Mouse (Mus musculus) heart, adult 11 months (tissue): ENCODE measurements around the gene Enpp6.

Experiments used
- DNase-seq: peaks from one replicate; pipeline ENCODE4 v3.0.0; 2022

Enpp6 gene

DNA sequence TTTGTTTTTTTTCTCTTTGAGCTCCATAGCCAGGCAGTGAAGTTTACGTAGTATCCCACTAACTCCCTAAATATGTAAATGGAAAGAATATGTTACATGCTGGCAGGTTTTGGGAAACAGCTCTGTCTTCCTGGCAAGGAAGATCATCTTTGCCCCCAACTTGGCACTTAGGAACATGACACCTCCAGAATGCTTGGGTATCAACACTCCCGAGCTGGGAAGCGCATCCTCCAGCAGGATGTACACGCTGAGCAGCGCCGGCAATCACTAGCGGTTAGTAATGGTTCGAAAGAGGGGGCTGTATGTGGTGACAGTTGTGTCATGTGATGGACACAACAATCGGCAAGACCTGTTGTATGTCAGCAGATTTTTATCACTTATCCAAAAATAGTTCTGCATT is 80.4 kb downstream of the Enpp6 start:
- peak; percentile 27 for DNase-seq

DNA sequence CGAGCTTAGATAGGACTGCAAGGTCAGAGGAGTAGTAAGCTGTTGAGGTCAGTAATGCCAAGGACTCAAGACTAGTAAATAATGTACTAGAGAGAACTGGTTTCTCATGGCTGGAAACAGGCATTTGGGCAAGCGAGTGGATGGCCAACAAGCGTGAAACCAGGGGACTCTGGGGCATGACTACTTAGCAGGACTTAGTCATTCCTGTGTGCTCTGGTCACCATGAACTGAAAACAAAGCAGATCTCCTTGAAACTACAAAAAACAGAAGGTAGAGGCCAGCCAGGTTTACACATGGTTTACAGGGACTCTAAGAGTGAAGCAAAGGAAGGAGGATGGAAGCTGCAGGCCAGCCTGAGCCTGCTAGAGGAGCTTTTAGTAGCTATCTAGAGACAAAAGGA is 82.9 kb downstream of the Enpp6 start:
- DNase-seq, result no peak

DNA sequence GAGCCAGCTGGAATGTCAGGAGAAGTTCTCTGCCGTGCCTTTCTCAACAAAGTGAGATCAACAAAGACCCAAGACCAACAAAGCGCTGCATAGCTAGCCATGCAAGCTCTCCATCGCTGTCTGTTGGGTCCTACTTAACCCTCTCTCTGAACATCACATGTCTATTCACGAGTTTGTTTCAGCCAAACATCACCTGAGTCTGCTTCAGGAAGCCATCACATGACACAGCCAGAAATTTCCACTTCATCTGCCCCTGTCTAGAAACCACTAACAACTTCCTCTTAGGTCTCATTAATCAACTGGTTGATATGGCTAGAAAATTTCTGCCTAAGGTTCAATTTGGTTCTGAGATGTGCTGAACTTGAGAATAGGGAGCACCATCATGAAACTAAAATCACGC is 85.3 kb downstream of the Enpp6 start:
- no peak for DNase-seq

DNA sequence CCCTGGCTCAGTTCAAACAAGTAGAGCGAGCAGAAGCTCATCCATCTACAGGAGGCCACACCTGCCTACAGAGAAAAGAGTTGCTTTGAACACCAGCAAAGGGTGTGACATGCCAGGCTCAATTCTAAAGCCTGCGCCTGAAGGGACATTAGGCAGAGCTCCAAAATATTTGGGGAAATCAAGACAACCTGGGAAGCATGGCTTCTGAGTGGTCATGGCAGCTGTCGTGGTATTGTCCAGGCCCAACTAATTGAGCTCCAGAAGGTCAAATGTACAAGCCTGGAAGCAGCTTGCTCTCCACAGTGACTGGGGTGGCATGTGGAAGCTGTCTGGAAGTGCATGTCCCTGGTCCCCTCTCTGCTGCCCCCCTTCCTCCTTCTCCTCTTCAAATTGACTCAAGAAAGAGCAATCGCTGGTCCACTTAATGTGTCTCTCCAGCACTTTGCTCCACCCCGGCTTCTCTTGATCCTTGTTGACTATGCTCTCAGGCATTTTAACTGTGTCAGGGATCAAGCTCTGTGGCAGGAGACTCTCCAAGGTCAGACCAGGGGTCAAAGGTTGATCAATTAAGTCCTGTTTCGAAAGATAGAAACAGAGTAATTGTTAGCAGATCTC is 89.4 kb downstream of the Enpp6 start:
- peak; percentile 76 for DNase-seq

DNA sequence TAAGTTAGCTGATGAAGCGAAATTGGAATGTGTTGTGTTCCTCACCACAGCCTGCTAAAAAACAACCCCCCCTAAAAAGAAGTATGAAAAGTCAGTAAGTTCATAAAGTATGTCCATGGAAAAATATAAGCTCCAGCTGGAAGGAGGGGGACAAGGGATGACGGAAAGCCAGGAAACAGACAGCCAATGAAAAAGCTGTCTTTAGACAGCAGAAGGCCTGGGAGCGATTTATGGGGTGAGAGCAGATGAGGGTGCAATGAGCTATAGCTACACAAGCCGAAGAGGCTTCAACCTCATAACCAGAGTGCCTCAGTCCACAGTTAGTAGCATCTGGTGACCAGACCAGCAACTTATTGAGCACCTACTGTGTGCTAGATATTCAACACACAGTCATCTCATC is 93.3 kb downstream of the Enpp6 start:
- DNase-seq, result no peak

DNA sequence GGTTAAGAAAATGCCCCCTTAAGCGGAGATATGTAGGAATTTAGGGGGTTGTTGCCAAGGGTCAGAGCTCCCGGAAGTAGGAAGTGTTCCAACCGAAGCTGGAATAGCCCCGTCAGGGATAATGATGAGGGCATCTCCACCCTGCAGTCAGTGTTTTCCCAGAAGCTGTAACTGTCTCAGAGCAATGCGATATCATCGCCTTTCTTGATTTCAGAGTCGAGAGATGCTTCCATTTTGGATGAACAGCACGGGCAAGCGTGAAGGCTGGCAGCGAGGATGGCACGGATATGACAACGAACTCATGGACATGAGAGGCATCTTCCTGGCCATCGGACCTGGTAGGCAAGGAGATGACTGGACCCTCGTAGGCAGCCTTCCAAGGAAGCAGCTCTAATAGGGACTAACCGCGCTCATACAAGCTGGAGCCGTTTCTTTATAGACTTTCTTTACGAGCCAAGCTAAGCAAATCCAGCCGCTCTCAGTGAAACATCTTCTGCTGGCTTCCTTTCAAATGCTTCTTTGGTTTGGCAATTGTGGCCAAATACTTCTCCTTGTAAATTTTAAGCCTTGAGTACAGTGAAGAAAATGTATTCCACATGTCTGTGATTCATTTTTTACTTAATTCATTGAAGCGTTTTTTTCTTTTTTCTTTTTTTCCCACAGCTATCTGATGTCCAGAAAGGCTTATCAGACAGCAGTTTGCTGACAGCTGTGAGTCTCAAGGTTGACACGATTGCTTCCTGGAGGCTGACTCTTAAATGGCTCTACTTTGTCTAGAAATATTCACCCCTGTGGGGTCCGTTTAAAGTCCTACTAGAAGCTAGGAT is 95.7 kb downstream of the Enpp6 start:
- DNase-seq, result peak; percentile 83

DNA sequence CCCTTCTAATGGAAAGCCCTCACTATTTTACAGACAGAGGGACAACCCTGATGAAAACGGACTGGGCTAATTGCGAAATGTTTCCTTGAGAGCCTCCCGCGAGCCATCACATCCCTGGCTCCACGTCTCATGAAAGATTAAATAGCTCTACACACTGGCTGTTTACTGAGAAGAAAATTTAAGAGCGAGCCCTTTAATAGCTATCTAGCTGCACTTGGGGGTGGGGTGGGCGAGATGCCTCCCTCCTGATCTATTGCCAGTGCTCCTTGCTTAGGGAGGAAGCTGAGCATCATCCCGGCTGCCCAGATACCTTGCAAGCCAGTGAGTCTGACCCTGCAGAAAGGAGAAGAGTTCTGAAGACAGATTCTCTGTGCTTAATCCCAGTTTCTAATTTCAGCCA is 103.3 kb downstream of the Enpp6 start:
- DNase-seq, result no peak

DNA sequence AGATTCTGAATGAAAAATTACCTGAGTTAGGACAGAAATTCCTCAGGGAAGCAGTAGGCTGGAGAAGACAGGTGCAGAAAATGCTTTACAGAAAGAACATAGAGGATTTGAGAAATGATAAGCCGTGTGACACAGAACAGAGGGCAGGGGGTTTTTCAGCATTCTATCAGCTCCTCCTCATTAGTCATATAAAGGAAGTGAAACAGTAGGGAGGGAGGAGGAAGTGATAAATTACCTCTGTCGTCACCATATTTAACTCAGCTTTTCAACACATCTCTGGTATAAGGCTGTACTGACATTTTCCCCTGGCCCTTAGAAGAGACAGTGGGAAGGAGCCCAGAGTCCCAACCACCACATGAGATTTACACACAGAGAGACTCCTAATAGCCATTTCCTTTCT is 118.9 kb downstream of the Enpp6 start:
- DNase-seq, result no peak

DNA sequence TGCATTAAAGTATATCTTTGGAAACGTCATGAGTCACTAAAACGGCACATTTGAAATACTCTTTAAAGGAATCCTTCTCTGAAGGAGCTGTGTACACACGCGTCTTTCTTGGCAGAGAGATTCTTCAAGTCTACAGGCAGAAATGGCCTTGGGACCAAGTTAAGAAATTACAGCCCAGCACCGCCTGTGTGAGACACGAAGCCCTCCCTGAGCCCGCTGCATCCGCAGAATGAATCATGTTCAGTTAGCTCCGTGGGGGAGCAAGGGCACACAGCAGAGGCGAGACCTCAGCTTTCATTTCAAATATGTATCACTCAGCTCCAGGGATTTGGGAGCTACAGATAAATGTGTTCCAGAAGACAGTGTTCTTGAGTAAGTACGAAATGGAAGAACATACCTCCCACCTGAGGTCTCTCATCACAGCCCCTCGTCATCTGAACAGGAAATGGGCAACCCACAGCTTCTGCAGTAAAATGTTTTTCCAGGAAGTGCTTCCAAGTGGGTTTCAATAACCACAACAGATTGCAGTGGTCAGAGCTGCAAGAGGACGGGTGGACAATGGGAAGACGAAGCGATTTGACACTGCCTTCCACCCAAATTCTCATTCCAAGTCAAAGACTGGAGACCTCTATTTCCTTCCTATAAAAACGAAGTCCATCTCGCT is 127.6 kb downstream of the Enpp6 start:
- DNase-seq, result peak; percentile 73

DNA sequence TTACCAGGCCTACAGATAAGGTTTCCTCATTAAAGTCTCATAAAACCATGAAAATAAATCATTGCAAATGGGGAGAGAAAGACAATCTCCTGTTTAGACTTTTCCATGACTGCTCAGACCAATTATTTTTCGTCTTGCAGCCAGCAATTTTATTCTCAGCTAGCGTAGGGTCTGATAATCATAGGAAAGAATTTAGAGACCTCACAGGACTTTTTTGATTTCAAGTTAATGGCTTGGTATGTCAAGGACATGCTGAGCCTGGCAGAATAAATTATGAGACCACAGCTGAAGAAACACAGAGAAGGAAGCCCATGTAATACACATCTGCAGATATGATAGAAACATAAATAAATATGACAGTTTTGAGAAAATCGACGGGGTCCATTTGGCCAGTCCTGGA is 130.6 kb downstream of the Enpp6 start:
- peak; percentile 31 for DNase-seq

DNA sequence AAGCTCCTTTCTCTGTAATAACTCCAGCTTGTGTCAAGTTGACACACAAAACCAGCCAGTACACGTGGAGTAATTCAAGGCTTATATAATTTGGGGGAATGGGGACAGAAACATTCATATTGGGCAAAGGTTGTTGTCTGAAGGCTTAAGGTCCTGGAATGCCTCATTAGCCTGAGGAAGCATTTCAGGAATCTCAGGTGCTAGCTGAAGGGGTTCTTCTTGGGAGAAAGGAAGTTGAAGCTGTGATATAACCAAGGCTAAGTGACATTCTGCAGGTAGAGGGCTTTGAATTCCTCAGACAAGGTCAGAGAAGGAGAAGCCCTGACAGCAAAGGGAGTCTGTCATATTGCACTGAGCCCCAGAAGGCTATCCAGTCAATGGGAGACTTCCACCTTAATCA is 133.2 kb downstream of the Enpp6 start:
- no peak for DNase-seq

DNA sequence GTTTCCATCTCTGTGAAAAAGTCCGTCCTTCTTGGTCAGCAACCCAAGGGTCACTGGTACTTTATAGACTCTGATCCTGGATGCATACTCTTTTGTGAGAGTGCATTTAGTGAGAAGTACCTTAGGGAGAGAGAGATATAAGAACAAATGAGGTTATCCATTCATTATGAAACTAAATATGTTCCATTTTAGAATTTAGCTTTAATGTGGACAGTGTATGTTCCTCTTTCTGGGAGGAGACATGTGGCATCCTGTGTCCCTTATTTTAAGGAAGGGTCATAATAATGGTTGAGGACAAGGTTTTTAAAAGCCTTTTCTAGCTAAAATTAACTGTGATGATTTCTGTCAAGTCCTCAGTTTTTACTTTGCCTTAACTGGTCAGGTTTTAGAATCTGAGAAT is 142.2 kb downstream of the Enpp6 start:
- DNase-seq, result no peak

DNA sequence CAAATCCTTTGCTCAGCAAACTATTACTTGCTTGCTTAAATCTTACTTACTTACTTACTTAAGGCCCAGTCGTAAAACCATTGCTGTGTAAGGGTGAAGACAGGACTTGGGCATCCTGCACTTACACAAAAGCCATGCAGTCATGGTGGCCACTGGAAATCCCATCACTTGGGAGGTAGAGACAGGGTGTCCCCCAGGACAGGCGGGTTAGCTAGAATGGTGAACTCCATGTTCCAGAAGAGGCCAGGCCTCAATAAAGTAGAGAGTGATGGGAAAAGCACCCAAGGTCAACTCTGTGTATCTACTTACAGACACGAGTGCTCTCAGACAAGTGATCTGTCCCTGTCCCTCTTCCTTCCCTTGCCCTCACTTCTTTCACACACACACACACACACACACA is 146.7 kb downstream of the Enpp6 start:
- DNase-seq, result peak; percentile 57

DNA sequence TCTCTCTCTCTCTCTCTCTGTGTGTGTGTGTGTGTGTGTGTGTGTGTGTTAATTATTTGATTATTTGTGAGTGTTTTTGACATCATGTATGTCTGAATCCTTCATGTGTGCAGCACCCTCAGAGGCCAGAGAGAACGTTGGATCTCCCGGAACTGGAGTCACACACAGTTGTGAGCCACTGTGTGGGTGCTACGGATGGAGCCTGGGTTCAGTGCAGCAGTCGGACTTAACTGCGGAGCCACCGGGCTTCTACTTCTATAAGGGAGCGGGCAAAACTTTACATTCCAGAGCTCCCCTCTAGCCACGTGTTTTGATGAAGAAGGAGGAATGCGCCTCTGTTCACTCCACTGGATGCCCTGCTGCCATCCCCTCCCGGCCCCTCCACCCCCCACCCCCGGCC is 148.0 kb downstream of the Enpp6 start:
- peak; percentile 66 for DNase-seq

DNA sequence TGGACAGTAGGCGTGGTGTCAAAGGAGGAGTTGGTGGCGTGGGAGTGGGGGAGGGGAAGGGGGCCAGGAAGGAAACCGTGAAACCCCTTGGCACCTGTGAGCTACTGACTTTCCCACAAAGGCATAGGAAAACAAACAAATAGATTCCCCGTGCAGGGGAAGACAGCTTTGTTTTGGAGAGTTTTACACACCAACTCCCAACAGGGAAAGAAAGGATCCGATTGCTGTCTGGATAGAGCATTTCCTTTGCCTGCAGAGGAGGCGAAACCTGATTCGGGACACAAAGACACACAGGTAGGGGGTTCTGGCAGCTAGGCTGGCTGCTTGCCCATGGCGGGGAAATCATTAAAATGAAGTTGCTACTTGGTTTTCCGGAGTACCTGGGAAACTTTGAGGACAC is 148.9 kb downstream of the Enpp6 start:
- DNase-seq, result no peak

DNA sequence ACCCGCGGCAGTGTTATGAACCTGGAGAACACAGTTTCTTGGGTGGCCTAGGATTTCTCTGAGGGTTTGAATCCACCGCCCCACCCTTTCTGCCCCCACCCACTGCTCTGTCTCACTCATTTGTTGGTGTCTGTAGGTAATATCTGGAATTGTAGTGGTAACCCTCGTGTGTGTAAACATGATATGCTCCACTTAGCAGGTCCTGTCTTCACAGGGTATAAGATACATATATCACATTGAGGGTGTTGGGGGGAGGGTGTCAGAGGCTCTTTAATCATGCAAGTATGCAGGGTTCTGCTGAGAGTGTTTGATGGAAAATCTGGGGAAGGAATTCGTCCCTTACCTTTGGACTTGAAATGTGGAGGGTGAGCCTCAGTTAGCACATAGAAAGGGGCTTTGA is 149.4 kb downstream of the Enpp6 start:
- no peak for DNase-seq

DNA sequence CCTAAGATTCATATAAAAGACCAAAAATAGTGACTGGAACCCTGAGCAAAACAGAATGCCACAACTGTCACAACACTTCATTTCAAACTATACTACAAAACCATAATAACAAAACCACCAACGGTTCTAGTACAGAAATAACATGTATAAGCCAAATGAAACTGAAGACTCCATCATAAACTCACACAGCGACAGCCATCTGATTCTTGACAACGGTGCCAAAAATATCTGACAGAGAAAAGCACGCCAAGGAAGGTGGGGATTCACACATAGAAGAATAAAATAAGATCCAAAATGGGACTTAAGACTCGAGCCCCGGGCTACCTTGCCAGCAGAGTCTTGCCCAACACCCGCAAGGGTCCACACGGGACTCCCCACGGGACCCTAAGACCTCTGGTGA is 158.6 kb downstream of the Enpp6 start:
- DNase-seq, result no peak
